In the genomic region with DNA sequence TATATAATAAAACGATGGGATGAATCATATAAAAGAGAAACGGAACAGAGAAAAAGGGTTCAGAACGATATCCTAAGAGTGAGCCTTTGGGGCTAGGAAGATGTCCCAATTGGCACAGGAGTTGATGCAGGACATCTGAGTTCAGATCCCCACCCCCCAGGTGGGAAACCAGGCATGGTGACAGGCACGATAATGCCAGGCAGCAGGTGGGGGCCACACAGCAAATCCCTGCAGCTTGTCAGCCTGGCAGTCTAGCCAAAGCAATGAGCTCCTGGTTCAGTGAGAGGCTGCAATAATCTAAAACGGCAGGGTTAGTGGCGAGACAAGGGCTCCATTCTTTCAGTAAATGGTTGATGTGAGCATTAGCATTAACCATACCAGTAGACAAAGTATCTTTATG, we compare ENCODE assay signal across 26 mouse cellular contexts. TPM values are rescaled to one million over a fixed set of nuclear protein-coding genes. Genes with fewer than 3 reads are reported as not detected.
DNase-seq lines count a peak whose midpoint lies in the region; ATAC-seq and TF ChIP-seq lines count a peak whose summit lies in the region.
"Had no signal": no experiment of that assay in that cellular context is flagged by ENCODE, and none has a peak within 500 bp of the region (broad histone marks: within the 10 kb centered on the region; RNA-seq: fewer than 3 reads in every experiment).

No protein-coding gene starts in this region.

- TF ChIP-seq POLR2A in embryonic fibroblast, embryonic 13.5 days (IDR thresholded peaks at IDR 0.05; ENCODE audit: low read depth, low read length), result no peak

- H3K27me3 ChIP-seq in midbrain, postnatal 0 days (ENCODE audit: insufficient read depth, low read length), result no peaks in the 10 kb centered on the region
- H3K27me3 ChIP-seq in midbrain, embryonic 14.5 days (ENCODE audit: control insufficient read depth, insufficient read depth, low read length), result no peaks in the 10 kb centered on the region
- no peaks in the 10 kb centered on the region for H3K27me3 ChIP-seq in limb, embryonic 10.5 days (ENCODE audit: low read depth, poor library complexity, severe bottlenecking)
- H3K27me3 ChIP-seq: CH12.LX; embryonic facial prominence, embryonic 13.5 days; forebrain, embryonic 12.5 days; forebrain, embryonic 15.5 days; heart, embryonic 12.5 days; heart, embryonic 15.5 days; Patski had no signal

- peak; percentile 24 to 49 for DNase-seq in cerebellum, postnatal 10 days
- no peak for DNase-seq in cerebellum, adult 8-10 months
- peak; percentile 34 for DNase-seq in gastrocnemius, adult 2 months
- DNase-seq in gastrocnemius, adult 18-20 months (ENCODE audit: low spot score), result no peak
- peak; percentile 10 for DNase-seq in midbrain, postnatal 0 days (ENCODE audit: low spot score)
- no peak for DNase-seq in midbrain, embryonic 14.5 days
- no peak for DNase-seq in limb, embryonic 10.5 days (ENCODE audit: low spot score)
- DNase-seq: adrenal gland, postnatal 10 days; adrenal gland, postnatal 36 days; cerebellum, adult 18-20 months; gastrocnemius, postnatal 14 days; heart, adult 18-20 months; heart, postnatal 14 days; heart, postnatal 4 days had no signal

- H3K9ac ChIP-seq in midbrain, postnatal 0 days (replicated peaks; ENCODE audit: low read length, poor library complexity, severe bottlenecking), result no peak overlapping the region
- no peak overlapping the region for H3K9ac ChIP-seq in midbrain, embryonic 14.5 days (replicated peaks; ENCODE audit: low read length)
- H3K9ac ChIP-seq: embryonic facial prominence, embryonic 13.5 days; forebrain, embryonic 12.5 days; forebrain, embryonic 15.5 days; heart, embryonic 12.5 days; heart, embryonic 15.5 days; hindbrain, embryonic 14.5 days had no signal

- intact Hi-C loops in gastrocnemius, adult 2 months (cut with DNase I), result no loop called here

- no peak overlapping the region for H3K4me3 ChIP-seq in gastrocnemius, adult 2 months
- no peak overlapping the region for H3K4me3 ChIP-seq in midbrain, postnatal 0 days (ENCODE audit: low read depth, low read length)
- no peak overlapping the region for H3K4me3 ChIP-seq in midbrain, embryonic 14.5 days (replicated peaks; ENCODE audit: low read depth, low read length)
- no peak overlapping the region for H3K4me3 ChIP-seq in embryonic fibroblast, embryonic 13.5 days (ENCODE audit: insufficient read depth, low read length)
- no peak overlapping the region for H3K4me3 ChIP-seq in limb, embryonic 10.5 days
- H3K4me3 ChIP-seq: embryonic facial prominence, embryonic 13.5 days; forebrain, embryonic 12.5 days; forebrain, embryonic 15.5 days; heart, embryonic 12.5 days; heart, embryonic 15.5 days had no signal

- ATAC-seq in midbrain, postnatal 0 days (ENCODE audit: low FRiP score), result no peak
- ATAC-seq in midbrain, embryonic 14.5 days (ENCODE audit: low FRiP score, low TSS enrichment), result no peak
- ATAC-seq: forebrain, embryonic 15.5 days; hindbrain, postnatal 0 days; intestine, postnatal 0 days; Patski had no signal

- TF ChIP-seq CTCF in gastrocnemius, adult 2 months (IDR thresholded peaks at IDR 0.05), result no peak
- no peak for TF ChIP-seq CTCF in midbrain, postnatal 0 days (IDR thresholded peaks at IDR 0.05)
- no peak for TF ChIP-seq CTCF in embryonic fibroblast, embryonic 13.5 days (IDR thresholded peaks at IDR 0.05; ENCODE audit: borderline replicate concordance, insufficient read depth, low read length)

- 0 out of 2 replicates have a peak overlapping the region, but pooled peaks have one; percentile 28 for H3K27ac ChIP-seq in gastrocnemius, adult 2 months
- no peak overlapping the region for H3K27ac ChIP-seq in midbrain, postnatal 0 days (ENCODE audit: low read depth, low read length)
- no peak overlapping the region for H3K27ac ChIP-seq in midbrain, embryonic 14.5 days (replicated peaks; ENCODE audit: low read depth, low read length)
- peak overlapping the region; percentile 2; the same call in 1 of the 2 replicates for H3K27ac ChIP-seq in embryonic fibroblast, embryonic 13.5 days (ENCODE audit: insufficient read depth, low read length)
- H3K27ac ChIP-seq in limb, embryonic 10.5 days, result no peak overlapping the region
- H3K27ac ChIP-seq: embryonic facial prominence, embryonic 13.5 days; forebrain, embryonic 12.5 days; forebrain, embryonic 15.5 days; heart, embryonic 15.5 days; hindbrain, embryonic 14.5 days; hindbrain, postnatal 0 days had no signal

- H3K4me1 ChIP-seq in midbrain, postnatal 0 days (ENCODE audit: insufficient read depth, low read length), result no peaks in the 10 kb centered on the region
- H3K4me1 ChIP-seq in midbrain, embryonic 14.5 days (ENCODE audit: control insufficient read depth, insufficient read depth, low read length), result no peaks in the 10 kb centered on the region
- peaks cover 12% of the 10 kb centered on the region for H3K4me1 ChIP-seq in embryonic fibroblast, embryonic 13.5 days (ENCODE audit: control insufficient read depth, insufficient read depth, low read length)
- H3K4me1 ChIP-seq in limb, embryonic 10.5 days, result no peaks in the 10 kb centered on the region
- H3K4me1 ChIP-seq: embryonic facial prominence, embryonic 13.5 days; forebrain, embryonic 15.5 days had no signal

- no peaks in the 10 kb centered on the region for H3K9me3 ChIP-seq in midbrain, postnatal 0 days (ENCODE audit: low read length)
- no peaks in the 10 kb centered on the region for H3K9me3 ChIP-seq in midbrain, embryonic 14.5 days (ENCODE audit: control insufficient read depth, low read length)
- no peaks in the 10 kb centered on the region for H3K9me3 ChIP-seq in limb, embryonic 10.5 days (replicated peaks)
- H3K9me3 ChIP-seq: embryonic facial prominence, embryonic 13.5 days; forebrain, embryonic 12.5 days; forebrain, embryonic 15.5 days; G1E; heart, embryonic 12.5 days; heart, embryonic 15.5 days had no signal

- no peak overlapping the region for H3K4me2 ChIP-seq in midbrain, postnatal 0 days (ENCODE audit: low read depth, low read length, poor library complexity, severe bottlenecking)
- H3K4me2 ChIP-seq in midbrain, embryonic 14.5 days (ENCODE audit: low read length), result no peak overlapping the region
- H3K4me2 ChIP-seq: embryonic facial prominence, embryonic 13.5 days; forebrain, embryonic 12.5 days; forebrain, embryonic 15.5 days; heart, embryonic 12.5 days; heart, embryonic 15.5 days; hindbrain, embryonic 14.5 days had no signal

- WGBS in midbrain, postnatal 0 days, result 63% methylated on average over 6 of the region's 6 CpGs
- WGBS in midbrain, embryonic 14.5 days, result 66% methylated on average over 6 of the region's 6 CpGs
- WGBS in limb, embryonic 10.5 days, result 84% methylated on average over 6 of the region's 6 CpGs

- no peaks in the 10 kb centered on the region for H3K36me3 ChIP-seq in midbrain, postnatal 0 days (ENCODE audit: insufficient read depth, low read length)
- H3K36me3 ChIP-seq in midbrain, embryonic 14.5 days (ENCODE audit: control insufficient read depth, insufficient read depth, low read length), result no peaks in the 10 kb centered on the region
- no peaks in the 10 kb centered on the region for H3K36me3 ChIP-seq in limb, embryonic 10.5 days
- H3K36me3 ChIP-seq: embryonic facial prominence, embryonic 13.5 days; forebrain, embryonic 12.5 days; forebrain, embryonic 15.5 days; heart, embryonic 15.5 days had no signal

RNA-seq across cellular contexts. Expression of gene Pdlim5, which starts 33.4 kb away (rescaled TPM):
- 100 to 1,000 TPM; 585 to 709 TPM for total RNA-seq in gastrocnemius, adult 2 months (2021)
- total RNA-seq in gastrocnemius, adult 18-20 months (2021), result 100 to 1,000 TPM; 496 to 567 TPM
- 28.1 and 29.1 TPM in 2 replicates for total RNA-seq in midbrain, postnatal 0 days (2014; rRNA removed)
- 12.6 and 13.7 TPM in 2 replicates for polyA plus RNA-seq in midbrain, postnatal 0 days (2015; fragmentation: Nextera tagmentation; extraction: Ambion mirVana)
- polyA plus RNA-seq in midbrain, embryonic 14.5 days (2014; fragmentation: Nextera tagmentation; extraction: Ambion mirVana), result 11.8 and 14.3 TPM in 2 replicates
- 192 and 292 TPM in 2 replicates for polyA plus RNA-seq in embryonic fibroblast, embryonic 13.5 days (2011; ENCODE audit: insufficient read length, low read depth, missing spikeins)
- polyA plus RNA-seq in limb, embryonic 10.5 days (2016; fragmentation: Nextera tagmentation; extraction: Ambion mirVana), result 11.9 and 14.1 TPM in 2 replicates

Comparison
In these comparisons a context has a peak if more than half of its experiments do, and no peak if none do; other contexts are left out.
1. DNase-seq: peak in cerebellum, postnatal 10 days (2 of 2), gastrocnemius, adult 2 months (single experiment) and midbrain, postnatal 0 days (single experiment); none in cerebellum, adult 8-10 months (single experiment), gastrocnemius, adult 18-20 months (single experiment), midbrain, embryonic 14.5 days (single experiment) and limb, embryonic 10.5 days (single experiment).
2. H3K27ac ChIP-seq: peak in gastrocnemius, adult 2 months (single experiment) and embryonic fibroblast, embryonic 13.5 days (single experiment); none in midbrain, postnatal 0 days (single experiment), midbrain, embryonic 14.5 days (single experiment) and limb, embryonic 10.5 days (single experiment).
3. RNA of gene Pdlim5, which starts 33.4 kb away (polyA plus RNA-seq): 192 to 292 TPM in embryonic fibroblast, embryonic 13.5 days; 11.8 to 14.3 TPM in midbrain, embryonic 14.5 days, 11.9 to 14.1 TPM in limb, embryonic 10.5 days and 12.6 to 13.7 TPM in midbrain, postnatal 0 days; every median in the first group is over 10 times any median in the second.